Mouse (Mus musculus) lung, postnatal 0 days (tissue): ENCODE results near the gene Gbf1.

Source experiments
- CTCF ChIP-seq: IDR thresholded peaks from 2 replicates; pipeline ENCODE4 v1.5.1; 2016; ENCODE audit warnings: antibody characterized with exemption, mild to moderate bottlenecking
- EP300 ChIP-seq: IDR thresholded peaks from 2 replicates; pipeline ENCODE4 v1.6.1; 2016; ENCODE audit warnings: antibody characterized with exemption, mild to moderate bottlenecking, control low read depth

GRCm38 (mm10) chr19:46110781-46111180, 41.5 kb upstream of the Gbf1 start:
- TF ChIP-seq CTCF (no peak), EP300 (no peak)
